Mouse (Mus musculus): Measurements from ENCODE around the gene Slc35f2. TPM values are rescaled to one million over a fixed set of nuclear protein-coding genes. Genes with fewer than 3 reads are reported as not detected.

The Slc35f2 gene
- polyA plus RNA-seq, 1 experiment from 2014 or later: 7.3 TPM

- no peak overlapping the region for H3K4me3 ChIP-seq (replicated peaks; ENCODE audit: low read depth, low read length)
- 85% methylated on average over 2 of the region's 2 CpGs for WGBS
- no peak overlapping the region for H3K9ac ChIP-seq (replicated peaks; ENCODE audit: low read length)
- H3K27ac ChIP-seq (replicated peaks; ENCODE audit: low read depth, low read length): no peak overlapping the region
- DNase-seq (no peak), ATAC-seq (ENCODE audit: low FRiP score, low TSS enrichment) (no peak)
- H3K4me1 ChIP-seq (ENCODE audit: control insufficient read depth, insufficient read depth, low read length): no peaks in the 10 kb centered on the region
- H3K4me2 ChIP-seq (ENCODE audit: low read length): no peak overlapping the region
- H3K9me3 ChIP-seq (ENCODE audit: control insufficient read depth, low read length): no peaks in the 10 kb centered on the region
- no peaks in the 10 kb centered on the region for H3K27me3 ChIP-seq (ENCODE audit: control insufficient read depth, insufficient read depth, low read length)
- no peaks in the 10 kb centered on the region for H3K36me3 ChIP-seq (ENCODE audit: control insufficient read depth, insufficient read depth, low read length)
These were observed 25.8 kb downstream of the Slc35f2 start for GRCm38 (mm10) chr9:53797141-53797540.

GRCm38 (mm10) chr9:53802921-53803320, 31.6 kb downstream of the Slc35f2 start:
- no peaks in the 10 kb centered on the region for H3K9me3 ChIP-seq (ENCODE audit: control insufficient read depth, low read length)
- no peaks in the 10 kb centered on the region for H3K36me3 ChIP-seq (ENCODE audit: control insufficient read depth, insufficient read depth, low read length)
- no peak for ATAC-seq (ENCODE audit: low FRiP score, low TSS enrichment)
- H3K27ac ChIP-seq (replicated peaks; ENCODE audit: low read depth, low read length): no peak overlapping the region
- H3K4me1 ChIP-seq (ENCODE audit: control insufficient read depth, insufficient read depth, low read length): no peaks in the 10 kb centered on the region
- no peaks in the 10 kb centered on the region for H3K27me3 ChIP-seq (ENCODE audit: control insufficient read depth, insufficient read depth, low read length)
- H3K4me3 ChIP-seq (replicated peaks; ENCODE audit: low read depth, low read length): no peak overlapping the region
- no peak overlapping the region for H3K9ac ChIP-seq (replicated peaks; ENCODE audit: low read length)
- no peak for DNase-seq
- H3K4me2 ChIP-seq (ENCODE audit: low read length): no peak overlapping the region
- 94% methylated on average over 7 of the region's 7 CpGs for WGBS

GRCm38 (mm10) chr9:53806496-53807086, 35.3 kb downstream of the Slc35f2 start:
- Histone ChIP-seq H3K27ac (replicated peaks; ENCODE audit: low read depth, low read length) (no peak overlapping the region), H3K9ac (replicated peaks; ENCODE audit: low read length) (no peak overlapping the region), H3K4me2 (ENCODE audit: low read length) (no peak overlapping the region), H3K36me3 (ENCODE audit: control insufficient read depth, insufficient read depth, low read length) (no peaks in the 10 kb centered on the region), H3K4me1 (ENCODE audit: control insufficient read depth, insufficient read depth, low read length) (no peaks in the 10 kb centered on the region), H3K9me3 (ENCODE audit: control insufficient read depth, low read length) (0 out of 2 replicates have a peak, but pooled peaks cover 4% of the 10 kb centered on the region), H3K27me3 (ENCODE audit: control insufficient read depth, insufficient read depth, low read length) (no peaks in the 10 kb centered on the region), H3K4me3 (replicated peaks; ENCODE audit: low read depth, low read length) (no peak overlapping the region)
- no peak for ATAC-seq (ENCODE audit: low FRiP score, low TSS enrichment)
- 28% methylated on average over 7 of the region's 7 CpGs for WGBS
- no peak for DNase-seq

GRCm38 (mm10) chr9:53813418-53813817, 42.1 kb downstream of the Slc35f2 start:
- Histone ChIP-seq H3K9me3 (ENCODE audit: control insufficient read depth, low read length) (0 out of 2 replicates have a peak, but pooled peaks cover 4% of the 10 kb centered on the region), H3K4me1 (ENCODE audit: control insufficient read depth, insufficient read depth, low read length) (no peaks in the 10 kb centered on the region), H3K27ac (replicated peaks; ENCODE audit: low read depth, low read length) (no peak overlapping the region), H3K4me2 (ENCODE audit: low read length) (no peak overlapping the region), H3K9ac (replicated peaks; ENCODE audit: low read length) (no peak overlapping the region), H3K36me3 (ENCODE audit: control insufficient read depth, insufficient read depth, low read length) (no peaks in the 10 kb centered on the region), H3K4me3 (replicated peaks; ENCODE audit: low read depth, low read length) (no peak overlapping the region), H3K27me3 (ENCODE audit: control insufficient read depth, insufficient read depth, low read length) (no peaks in the 10 kb centered on the region)
- no peak for DNase-seq
- ATAC-seq (ENCODE audit: low FRiP score, low TSS enrichment): no peak
- 97% methylated on average over 6 of the region's 6 CpGs for WGBS

- Histone ChIP-seq H3K27me3 (ENCODE audit: control insufficient read depth, insufficient read depth, low read length) (no peaks in the 10 kb centered on the region), H3K36me3 (ENCODE audit: control insufficient read depth, insufficient read depth, low read length) (no peaks in the 10 kb centered on the region), H3K9ac (replicated peaks; ENCODE audit: low read length) (no peak overlapping the region), H3K4me3 (replicated peaks; ENCODE audit: low read depth, low read length) (no peak overlapping the region), H3K27ac (replicated peaks; ENCODE audit: low read depth, low read length) (no peak overlapping the region), H3K4me1 (ENCODE audit: control insufficient read depth, insufficient read depth, low read length) (no peaks in the 10 kb centered on the region), H3K4me2 (ENCODE audit: low read length) (no peak overlapping the region), H3K9me3 (ENCODE audit: control insufficient read depth, low read length) (no peaks in the 10 kb centered on the region)
- ATAC-seq (ENCODE audit: low FRiP score, low TSS enrichment) (no peak), DNase-seq (peak; percentile 51)
- WGBS: 40% methylated on average over 4 of the region's 4 CpGs
These were observed 47.4 kb downstream of the Slc35f2 start for GRCm38 (mm10) chr9:53818760-53819159.

GRCm38 (mm10) chr9:53825318-53825717, 54.0 kb downstream of the Slc35f2 start:
- peak; percentile 82 for DNase-seq
- WGBS: 9% methylated on average over 9 of the region's 9 CpGs
- H3K9ac ChIP-seq (replicated peaks; ENCODE audit: low read length): no peak overlapping the region

GRCm38 (mm10) chr9:53829081-53829865, 57.9 kb downstream of the Slc35f2 start:
- Histone ChIP-seq H3K36me3 (ENCODE audit: control insufficient read depth, insufficient read depth, low read length) (no peaks in the 10 kb centered on the region), H3K9ac (replicated peaks; ENCODE audit: low read length) (peak overlapping the region; percentile 71), H3K9me3 (ENCODE audit: control insufficient read depth, low read length) (no peaks in the 10 kb centered on the region), H3K4me2 (ENCODE audit: low read length) (peak overlapping the region; percentile 59), H3K4me1 (ENCODE audit: control insufficient read depth, insufficient read depth, low read length) (no peaks in the 10 kb centered on the region), H3K27ac (replicated peaks; ENCODE audit: low read depth, low read length) (peak overlapping the region; percentile 70), H3K4me3 (replicated peaks; ENCODE audit: low read depth, low read length) (peak overlapping the region; percentile 46), H3K27me3 (ENCODE audit: control insufficient read depth, insufficient read depth, low read length) (no peaks in the 10 kb centered on the region)
- ATAC-seq (ENCODE audit: low FRiP score, low TSS enrichment) (peak; percentile 66), DNase-seq (peak; percentile 93)
- 18% methylated on average over 14 of the region's 14 CpGs for WGBS

More at GRCm38 (mm10) chr9:53825318-53825717, 54.0 kb downstream of the Slc35f2 start:
- no peaks in the 10 kb centered on the region for H3K9me3 ChIP-seq (ENCODE audit: control insufficient read depth, low read length)
- ATAC-seq (ENCODE audit: low FRiP score, low TSS enrichment): no peak
- no peaks in the 10 kb centered on the region for H3K4me1 ChIP-seq (ENCODE audit: control insufficient read depth, insufficient read depth, low read length)
- no peak overlapping the region for H3K4me2 ChIP-seq (ENCODE audit: low read length)
- no peak overlapping the region for H3K27ac ChIP-seq (replicated peaks; ENCODE audit: low read depth, low read length)
- H3K27me3 ChIP-seq (ENCODE audit: control insufficient read depth, insufficient read depth, low read length): no peaks in the 10 kb centered on the region
- no peak overlapping the region for H3K4me3 ChIP-seq (replicated peaks; ENCODE audit: low read depth, low read length)
- no peaks in the 10 kb centered on the region for H3K36me3 ChIP-seq (ENCODE audit: control insufficient read depth, insufficient read depth, low read length)

GRCm38 (mm10) chr9:53829866-53830209, 58.5 kb downstream of the Slc35f2 start:
- Histone ChIP-seq H3K27me3 (ENCODE audit: control insufficient read depth, insufficient read depth, low read length) (no peaks in the 10 kb centered on the region), H3K4me2 (ENCODE audit: low read length) (peak overlapping the region; percentile 59), H3K4me3 (replicated peaks; ENCODE audit: low read depth, low read length) (peak overlapping the region; percentile 46), H3K9ac (replicated peaks; ENCODE audit: low read length) (peak overlapping the region; percentile 71), H3K4me1 (ENCODE audit: control insufficient read depth, insufficient read depth, low read length) (no peaks in the 10 kb centered on the region), H3K27ac (replicated peaks; ENCODE audit: low read depth, low read length) (peak overlapping the region; percentile 70), H3K36me3 (ENCODE audit: control insufficient read depth, insufficient read depth, low read length) (no peaks in the 10 kb centered on the region), H3K9me3 (ENCODE audit: control insufficient read depth, low read length) (no peaks in the 10 kb centered on the region)
- DNase-seq (no peak), ATAC-seq (ENCODE audit: low FRiP score, low TSS enrichment) (peak; percentile 50; the same call in 1 of the 2 replicates)
- WGBS: 29% methylated on average over 2 of the region's 2 CpGs

GRCm38 (mm10) chr9:53835039-53835438, 63.7 kb downstream of the Slc35f2 start:
- Histone ChIP-seq H3K27me3 (ENCODE audit: control insufficient read depth, insufficient read depth, low read length) (no peaks in the 10 kb centered on the region), H3K36me3 (ENCODE audit: control insufficient read depth, insufficient read depth, low read length) (no peaks in the 10 kb centered on the region), H3K4me3 (replicated peaks; ENCODE audit: low read depth, low read length) (no peak overlapping the region), H3K27ac (replicated peaks; ENCODE audit: low read depth, low read length) (no peak overlapping the region), H3K4me2 (ENCODE audit: low read length) (no peak overlapping the region), H3K9me3 (ENCODE audit: control insufficient read depth, low read length) (no peaks in the 10 kb centered on the region), H3K9ac (replicated peaks; ENCODE audit: low read length) (no peak overlapping the region), H3K4me1 (ENCODE audit: control insufficient read depth, insufficient read depth, low read length) (no peaks in the 10 kb centered on the region)
- WGBS: 69% methylated on average over 3 of the region's 3 CpGs
- ATAC-seq (ENCODE audit: low FRiP score, low TSS enrichment): no peak
- DNase-seq: no peak

Measured in midbrain, embryonic 14.5 days (tissue).